Mouse (Mus musculus): Measurements from ENCODE around the gene Igf1. TPM values are rescaled to one million over a fixed set of nuclear protein-coding genes. Genes with fewer than 3 reads are reported as not detected.

Gene Igf1
- polyA plus RNA-seq, 1 experiment from 2014 or later: 9.0 TPM

DNA sequence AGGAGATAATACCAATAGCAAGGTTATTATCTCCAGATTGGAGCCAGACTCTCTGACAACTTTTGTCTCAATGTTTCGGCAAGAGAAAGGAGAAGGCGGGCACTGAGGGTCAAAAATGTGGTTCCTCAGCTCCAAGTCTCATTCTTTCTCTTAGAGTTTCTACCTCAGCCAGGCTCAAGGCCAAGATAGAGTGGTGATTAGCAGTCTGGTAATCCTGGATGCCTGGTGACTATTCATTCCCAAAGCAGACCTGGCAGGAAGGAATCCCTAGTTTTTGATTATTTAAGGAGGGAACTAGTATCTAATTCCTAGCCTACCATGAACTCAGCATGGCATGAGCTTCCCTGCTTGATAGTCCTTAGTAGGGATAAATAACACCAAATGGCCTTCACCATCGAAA, 47.0 kb downstream of the Igf1 start:
- H3K4me3 ChIP-seq (replicated peaks): no peak overlapping the region
- WGBS (ENCODE audit: insufficient replicate concordance): 55% methylated on average over 3 of the region's 3 CpGs
- no peak overlapping the region for H3K4me2 ChIP-seq
- no peaks in the 10 kb centered on the region for H3K9me3 ChIP-seq (replicated peaks)
- H3K27ac ChIP-seq: no peak overlapping the region
- DNase-seq (no peak), ATAC-seq (ENCODE audit: low read depth) (no peak)
- no peaks in the 10 kb centered on the region for H3K4me1 ChIP-seq (replicated peaks)
- no peaks in the 10 kb centered on the region for H3K36me3 ChIP-seq
- no peaks in the 10 kb centered on the region for H3K27me3 ChIP-seq
- no peak overlapping the region for H3K9ac ChIP-seq

DNA sequence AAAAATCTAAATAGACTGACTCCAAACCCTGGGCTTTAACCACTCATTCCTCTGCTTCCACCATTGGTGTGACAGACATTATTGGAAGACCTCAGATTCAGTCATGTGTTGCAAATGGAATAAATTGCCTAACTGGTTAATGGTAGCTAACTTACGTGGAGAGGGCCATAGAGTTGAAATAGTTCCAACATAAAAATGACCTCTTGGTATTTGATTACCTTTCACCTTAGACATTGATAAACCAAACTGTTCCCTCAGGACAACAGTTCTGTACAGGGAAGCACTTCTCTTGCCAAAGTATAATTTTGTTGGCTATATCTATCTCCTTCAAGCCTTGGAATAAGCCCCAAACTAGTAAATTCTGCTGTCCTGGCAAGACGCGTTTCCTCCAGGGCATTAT, 48.1 kb downstream of the Igf1 start:
- Histone ChIP-seq H3K4me1 (replicated peaks) (no peaks in the 10 kb centered on the region), H3K27me3 (no peaks in the 10 kb centered on the region), H3K9me3 (replicated peaks) (no peaks in the 10 kb centered on the region), H3K27ac (no peak overlapping the region), H3K36me3 (no peaks in the 10 kb centered on the region), H3K4me2 (no peak overlapping the region), H3K4me3 (replicated peaks) (no peak overlapping the region), H3K9ac (no peak overlapping the region)
- DNase-seq: no peak
- no peak for ATAC-seq (ENCODE audit: low read depth)
- 76% methylated on average over 3 of the region's 3 CpGs for WGBS (ENCODE audit: insufficient replicate concordance)

DNA sequence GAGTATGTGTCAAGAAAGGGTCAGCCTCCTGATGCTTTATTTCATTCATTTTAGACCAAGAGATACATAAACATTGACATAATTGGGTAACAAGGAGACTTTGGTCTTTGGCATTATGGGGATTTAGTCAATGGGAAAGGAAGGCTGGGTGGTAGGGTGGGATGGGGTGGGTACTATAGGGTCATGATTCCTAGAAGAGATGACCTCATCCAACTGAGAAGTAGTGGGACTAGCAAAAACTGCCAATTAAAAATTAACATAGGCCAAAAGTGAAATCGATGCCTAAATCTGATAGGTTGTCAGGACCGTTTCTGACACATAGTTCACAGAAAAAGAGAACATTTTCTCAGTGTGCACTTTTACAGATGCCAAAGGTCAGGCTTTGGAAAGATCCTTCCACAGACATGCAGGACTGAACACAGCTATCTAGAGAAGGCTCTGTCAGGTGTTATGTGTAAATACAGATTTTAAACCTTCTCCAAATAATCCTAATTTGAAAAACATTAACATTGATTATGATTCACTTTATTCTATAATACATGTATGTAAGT, 48.8 kb downstream of the Igf1 start:
- no peak overlapping the region for H3K27ac ChIP-seq
- no peak overlapping the region for H3K4me2 ChIP-seq
- H3K36me3 ChIP-seq: no peaks in the 10 kb centered on the region
- no peaks in the 10 kb centered on the region for H3K9me3 ChIP-seq (replicated peaks)
- H3K4me3 ChIP-seq (replicated peaks): no peak overlapping the region
- DNase-seq (no peak), ATAC-seq (ENCODE audit: low read depth) (no peak)
- no peaks in the 10 kb centered on the region for H3K27me3 ChIP-seq
- 67% methylated on average over 2 of the region's 2 CpGs for WGBS (ENCODE audit: insufficient replicate concordance)
- no peak overlapping the region for H3K9ac ChIP-seq
- no peaks in the 10 kb centered on the region for H3K4me1 ChIP-seq (replicated peaks)

DNA sequence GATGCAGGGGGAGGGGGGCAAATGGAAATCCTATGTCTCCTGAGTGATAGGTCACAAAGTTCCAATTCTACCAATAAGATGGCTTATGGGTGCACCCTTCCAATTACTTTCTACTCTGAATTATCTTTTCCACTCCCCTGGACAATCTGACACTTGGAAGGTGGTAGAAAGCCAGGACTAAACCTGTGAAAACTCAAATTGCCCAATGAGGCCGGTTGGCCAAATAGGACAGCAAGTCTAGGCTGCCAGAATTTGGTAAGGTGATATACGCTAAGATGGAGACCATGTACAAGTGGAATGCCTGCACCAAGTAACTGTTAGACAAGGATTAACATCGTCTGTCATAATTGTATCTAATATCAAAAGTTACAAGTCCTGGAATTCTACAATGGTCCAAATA, 55.8 kb downstream of the Igf1 start:
- no peak for ATAC-seq (ENCODE audit: low read depth)
- Histone ChIP-seq H3K27me3 (no peaks in the 10 kb centered on the region), H3K4me3 (replicated peaks) (no peak overlapping the region), H3K9me3 (replicated peaks) (no peaks in the 10 kb centered on the region), H3K36me3 (no peaks in the 10 kb centered on the region), H3K9ac (no peak overlapping the region), H3K4me2 (no peak overlapping the region), H3K4me1 (replicated peaks) (no peaks in the 10 kb centered on the region), H3K27ac (no peak overlapping the region)
- WGBS (ENCODE audit: insufficient replicate concordance): 63% methylated on average over 3 of the region's 3 CpGs
- no peak for DNase-seq

DNA sequence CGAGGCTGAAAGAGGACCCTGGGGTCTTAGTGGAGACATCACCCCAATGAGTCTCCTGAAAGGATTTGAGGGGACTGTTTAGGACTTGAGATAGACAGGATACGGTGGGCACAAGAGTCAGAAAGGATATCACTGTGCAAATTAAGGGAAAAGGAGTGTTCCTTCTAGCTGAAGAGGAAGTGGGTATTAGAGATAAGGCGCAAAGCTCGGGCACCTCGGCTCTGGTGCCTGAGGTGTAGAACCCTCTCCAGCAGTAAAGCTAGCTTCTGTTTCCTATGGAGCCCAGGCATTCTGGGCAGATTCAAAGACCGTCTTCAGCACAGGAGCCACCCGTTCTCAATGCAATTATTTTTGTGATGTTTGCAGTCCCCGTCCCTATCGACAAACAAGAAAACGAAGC, 56.9 kb downstream of the Igf1 start:
- no peaks in the 10 kb centered on the region for H3K36me3 ChIP-seq
- H3K4me3 ChIP-seq (replicated peaks): no peak overlapping the region
- H3K27ac ChIP-seq: no peak overlapping the region
- H3K9me3 ChIP-seq (replicated peaks): no peaks in the 10 kb centered on the region
- H3K4me2 ChIP-seq: no peak overlapping the region
- no peak overlapping the region for H3K9ac ChIP-seq
- no peak for ATAC-seq (ENCODE audit: low read depth)
- DNase-seq: no peak
- WGBS (ENCODE audit: insufficient replicate concordance): 28% methylated on average over 10 of the region's 10 CpGs
- no peaks in the 10 kb centered on the region for H3K4me1 ChIP-seq (replicated peaks)
- H3K27me3 ChIP-seq: no peaks in the 10 kb centered on the region

DNA sequence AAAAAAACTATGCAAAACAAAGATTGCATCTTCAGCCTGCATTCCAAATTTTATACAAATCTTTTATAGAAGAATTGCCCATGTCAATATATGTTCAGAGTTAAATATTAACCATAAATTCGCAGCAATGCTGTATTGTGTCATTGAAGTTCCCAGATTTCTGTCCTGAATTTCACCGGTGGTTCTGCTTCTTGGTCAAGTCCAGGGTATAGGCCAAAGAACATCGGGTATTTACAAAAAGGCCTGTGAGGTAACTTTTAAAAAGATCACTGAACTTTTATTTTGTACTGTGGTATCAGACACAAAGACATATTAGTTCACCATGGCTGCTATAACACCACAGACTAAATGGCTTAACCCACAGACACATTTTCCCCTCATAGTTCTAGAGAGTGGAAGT, 57.7 kb downstream of the Igf1 start:
- Histone ChIP-seq H3K4me1 (replicated peaks) (no peaks in the 10 kb centered on the region), H3K9me3 (replicated peaks) (no peaks in the 10 kb centered on the region), H3K27ac (no peak overlapping the region), H3K36me3 (no peaks in the 10 kb centered on the region), H3K4me2 (no peak overlapping the region), H3K4me3 (replicated peaks) (no peak overlapping the region), H3K27me3 (no peaks in the 10 kb centered on the region), H3K9ac (no peak overlapping the region)
- WGBS (ENCODE audit: insufficient replicate concordance): 52% methylated on average over 3 of the region's 3 CpGs
- ATAC-seq (ENCODE audit: low read depth) (no peak), DNase-seq (no peak)

DNA sequence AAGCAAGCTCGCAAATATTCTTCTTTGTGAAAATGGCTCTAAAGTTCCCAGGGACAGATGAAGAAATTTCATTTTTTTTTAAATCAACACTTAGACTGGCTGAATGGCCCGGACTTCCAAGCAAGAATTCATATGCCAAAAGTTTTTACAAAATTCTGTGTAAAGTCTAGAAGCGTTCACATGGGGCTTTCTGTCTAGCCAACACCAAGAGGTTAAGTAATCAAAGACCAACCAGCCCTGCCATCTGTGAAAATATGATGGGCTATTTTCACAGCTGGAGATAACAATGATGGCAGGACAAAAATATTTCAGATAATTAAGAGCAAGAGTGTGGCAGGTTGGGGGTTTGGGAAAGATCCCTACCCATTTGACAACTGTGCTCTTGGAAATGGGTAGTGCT, 64.2 kb downstream of the Igf1 start:
- Histone ChIP-seq H3K27ac (no peak overlapping the region), H3K9ac (no peak overlapping the region), H3K9me3 (replicated peaks) (no peaks in the 10 kb centered on the region), H3K4me3 (replicated peaks) (no peak overlapping the region), H3K4me2 (no peak overlapping the region), H3K36me3 (no peaks in the 10 kb centered on the region), H3K27me3 (no peaks in the 10 kb centered on the region), H3K4me1 (replicated peaks) (no peaks in the 10 kb centered on the region)
- DNase-seq (no peak), ATAC-seq (ENCODE audit: low read depth) (no peak)
- WGBS (ENCODE audit: insufficient replicate concordance): 70% methylated on average over 3 of the region's 3 CpGs

DNA sequence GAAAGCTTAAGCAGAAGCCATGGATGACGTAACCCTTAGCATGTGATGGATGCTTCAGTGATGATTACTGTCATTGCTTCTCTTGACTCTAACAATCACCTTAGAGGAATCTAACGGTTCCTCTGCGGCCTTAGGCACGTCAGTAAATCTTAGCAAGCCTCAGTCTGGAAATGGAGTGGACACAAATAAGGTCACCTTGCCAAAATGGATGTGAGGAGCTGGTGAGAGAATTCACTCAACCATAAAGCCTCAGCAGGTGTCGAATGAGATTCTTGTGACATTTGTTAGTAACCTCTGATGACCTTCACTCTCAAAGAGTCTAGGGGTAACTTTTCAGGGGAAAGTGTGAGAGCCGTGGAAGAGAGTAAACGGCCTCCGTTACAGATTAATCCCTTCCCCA, 68.5 kb downstream of the Igf1 start:
- H3K4me3 ChIP-seq (replicated peaks): no peak overlapping the region
- no peaks in the 10 kb centered on the region for H3K36me3 ChIP-seq
- H3K27ac ChIP-seq: no peak overlapping the region
- ATAC-seq (ENCODE audit: low read depth) (no peak), DNase-seq (no peak)
- 64% methylated on average over 8 of the region's 8 CpGs for WGBS (ENCODE audit: insufficient replicate concordance)
- H3K4me2 ChIP-seq: no peak overlapping the region
- H3K9me3 ChIP-seq (replicated peaks): no peaks in the 10 kb centered on the region
- H3K4me1 ChIP-seq (replicated peaks): no peaks in the 10 kb centered on the region
- no peak overlapping the region for H3K9ac ChIP-seq
- no peaks in the 10 kb centered on the region for H3K27me3 ChIP-seq

DNA sequence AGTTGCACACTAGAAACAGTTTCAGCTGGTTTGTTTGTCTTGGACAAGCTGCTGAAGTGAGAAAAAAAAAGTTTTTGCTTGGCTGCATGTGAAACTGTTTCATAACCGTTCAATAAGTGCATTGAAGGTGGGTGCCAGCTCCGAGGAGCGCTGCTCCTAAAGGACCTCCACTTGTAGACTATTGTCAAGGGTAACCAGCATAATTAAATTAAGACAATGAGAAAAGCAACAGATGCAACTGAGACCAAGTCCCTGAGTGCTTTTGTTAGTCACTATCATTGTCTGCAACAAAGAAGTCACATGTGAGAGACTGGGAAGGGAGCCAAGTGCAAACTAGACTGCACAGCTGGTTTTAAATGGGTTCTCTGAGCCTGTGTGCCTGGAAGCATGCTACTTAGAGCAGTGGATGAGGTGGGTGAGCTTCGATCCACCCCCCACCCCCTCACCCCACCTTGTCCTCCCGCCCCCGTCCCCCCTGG, 69.1 kb downstream of the Igf1 start:
- no peaks in the 10 kb centered on the region for H3K4me1 ChIP-seq (replicated peaks)
- ATAC-seq (ENCODE audit: low read depth) (no peak), DNase-seq (no peak)
- H3K9ac ChIP-seq: no peak overlapping the region
- no peaks in the 10 kb centered on the region for H3K27me3 ChIP-seq
- H3K27ac ChIP-seq: no peak overlapping the region
- WGBS (ENCODE audit: insufficient replicate concordance): 65% methylated on average over 6 of the region's 6 CpGs
- H3K4me2 ChIP-seq: no peak overlapping the region
- H3K36me3 ChIP-seq: no peaks in the 10 kb centered on the region
- no peaks in the 10 kb centered on the region for H3K9me3 ChIP-seq (replicated peaks)
- H3K4me3 ChIP-seq (replicated peaks): no peak overlapping the region

DNA sequence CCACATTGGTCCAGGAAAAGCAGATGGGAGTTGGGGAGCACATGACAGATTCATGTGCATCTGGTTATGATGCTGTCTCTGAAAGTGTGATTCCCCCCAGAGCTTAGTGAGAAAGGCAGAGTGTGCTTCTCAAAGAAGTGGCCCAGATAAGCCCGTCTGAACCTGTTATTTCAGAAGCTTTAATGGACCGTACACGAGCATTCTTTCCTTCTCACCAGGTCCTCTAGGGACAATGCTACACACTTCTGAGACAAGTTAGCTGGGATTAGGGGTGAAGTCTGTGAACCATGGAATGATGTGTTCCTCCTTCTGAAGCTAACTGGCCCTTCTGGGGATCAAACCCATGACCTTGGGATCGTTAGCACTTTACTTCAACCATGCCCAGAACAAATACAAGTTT, 90.1 kb downstream of the Igf1 start:
- ATAC-seq (ENCODE audit: low read depth) (no peak), DNase-seq (no peak)
- no peak overlapping the region for H3K4me3 ChIP-seq (replicated peaks)
- H3K4me2 ChIP-seq: no peak overlapping the region
- WGBS (ENCODE audit: insufficient replicate concordance): 71% methylated on average over 4 of the region's 4 CpGs
- H3K36me3 ChIP-seq: no peaks in the 10 kb centered on the region
- H3K27ac ChIP-seq: no peak overlapping the region
- no peaks in the 10 kb centered on the region for H3K27me3 ChIP-seq
- H3K9me3 ChIP-seq (replicated peaks): no peaks in the 10 kb centered on the region
- H3K4me1 ChIP-seq (replicated peaks): no peaks in the 10 kb centered on the region
- no peak overlapping the region for H3K9ac ChIP-seq

DNA sequence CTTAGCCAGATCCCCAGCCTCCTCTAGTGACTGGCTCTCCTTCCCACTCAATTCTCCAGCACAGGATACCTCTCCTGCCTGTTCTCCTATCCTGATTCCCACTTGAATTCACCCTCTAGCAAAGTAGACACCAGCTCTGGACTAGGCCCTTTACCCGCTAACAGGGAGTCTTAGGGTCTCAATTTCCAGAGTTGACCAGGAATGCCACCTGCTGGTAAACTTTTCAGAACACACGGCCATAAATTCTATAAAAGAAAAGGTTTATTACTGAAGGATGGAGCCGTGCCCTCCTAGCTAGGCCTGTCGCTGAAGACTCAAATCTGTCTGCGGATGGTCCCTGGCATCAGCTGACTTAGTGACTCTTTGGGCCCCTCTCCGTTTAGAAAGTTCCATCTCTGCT, 113.5 kb downstream of the Igf1 start:
- no peaks in the 10 kb centered on the region for H3K4me1 ChIP-seq (replicated peaks)
- no peaks in the 10 kb centered on the region for H3K9me3 ChIP-seq (replicated peaks)
- H3K27ac ChIP-seq: no peak overlapping the region
- DNase-seq (no peak), ATAC-seq (ENCODE audit: low read depth) (no peak)
- H3K27me3 ChIP-seq: no peaks in the 10 kb centered on the region
- 53% methylated on average over 6 of the region's 6 CpGs for WGBS (ENCODE audit: insufficient replicate concordance)
- no peaks in the 10 kb centered on the region for H3K36me3 ChIP-seq
- no peak overlapping the region for H3K4me2 ChIP-seq
- H3K9ac ChIP-seq: no peak overlapping the region
- H3K4me3 ChIP-seq (replicated peaks): no peak overlapping the region

DNA sequence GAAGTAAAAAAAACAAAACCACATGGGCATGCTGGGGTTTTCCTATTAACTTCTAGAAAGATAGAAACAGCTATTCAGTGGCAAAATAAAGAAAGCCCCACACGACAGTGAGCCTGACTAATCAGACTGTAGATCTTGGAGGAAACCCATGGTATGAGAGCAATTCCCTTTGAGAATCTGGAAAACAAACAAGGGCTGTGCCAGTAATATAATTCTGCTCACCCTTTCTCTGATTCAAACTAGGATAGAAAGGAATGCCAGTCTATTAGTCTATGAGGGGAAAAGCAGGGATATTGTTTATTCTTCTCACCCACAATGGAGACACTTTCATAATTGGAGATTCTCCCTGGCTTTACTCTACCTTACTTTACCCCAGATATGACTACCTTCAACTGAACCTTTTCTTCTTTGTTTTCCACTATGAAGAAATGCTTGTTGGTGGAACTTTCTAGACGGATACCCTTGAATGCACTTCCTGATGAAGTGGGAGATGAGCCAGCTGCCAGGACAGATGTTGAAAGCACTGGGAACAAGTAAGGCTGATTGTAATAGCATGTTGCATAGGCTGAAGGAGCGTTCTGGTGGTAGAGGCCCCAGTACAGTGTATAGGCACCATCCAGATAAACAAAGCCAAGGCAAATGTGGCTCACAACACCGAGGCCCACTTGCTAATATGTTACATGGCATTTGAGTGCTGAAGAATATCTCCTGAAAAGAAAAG, 116.0 kb downstream of the Igf1 start:
- WGBS (ENCODE audit: insufficient replicate concordance): 51% methylated on average over 4 of the region's 4 CpGs
- H3K4me3 ChIP-seq (replicated peaks): no peak overlapping the region
- no peak overlapping the region for H3K4me2 ChIP-seq
- H3K36me3 ChIP-seq: no peaks in the 10 kb centered on the region
- no peaks in the 10 kb centered on the region for H3K4me1 ChIP-seq (replicated peaks)
- H3K9me3 ChIP-seq (replicated peaks): no peaks in the 10 kb centered on the region
- H3K27ac ChIP-seq: no peak overlapping the region
- no peaks in the 10 kb centered on the region for H3K27me3 ChIP-seq
- H3K9ac ChIP-seq: no peak overlapping the region
- no peak for DNase-seq
- ATAC-seq (ENCODE audit: low read depth): no peak
